In the genomic region with DNA sequence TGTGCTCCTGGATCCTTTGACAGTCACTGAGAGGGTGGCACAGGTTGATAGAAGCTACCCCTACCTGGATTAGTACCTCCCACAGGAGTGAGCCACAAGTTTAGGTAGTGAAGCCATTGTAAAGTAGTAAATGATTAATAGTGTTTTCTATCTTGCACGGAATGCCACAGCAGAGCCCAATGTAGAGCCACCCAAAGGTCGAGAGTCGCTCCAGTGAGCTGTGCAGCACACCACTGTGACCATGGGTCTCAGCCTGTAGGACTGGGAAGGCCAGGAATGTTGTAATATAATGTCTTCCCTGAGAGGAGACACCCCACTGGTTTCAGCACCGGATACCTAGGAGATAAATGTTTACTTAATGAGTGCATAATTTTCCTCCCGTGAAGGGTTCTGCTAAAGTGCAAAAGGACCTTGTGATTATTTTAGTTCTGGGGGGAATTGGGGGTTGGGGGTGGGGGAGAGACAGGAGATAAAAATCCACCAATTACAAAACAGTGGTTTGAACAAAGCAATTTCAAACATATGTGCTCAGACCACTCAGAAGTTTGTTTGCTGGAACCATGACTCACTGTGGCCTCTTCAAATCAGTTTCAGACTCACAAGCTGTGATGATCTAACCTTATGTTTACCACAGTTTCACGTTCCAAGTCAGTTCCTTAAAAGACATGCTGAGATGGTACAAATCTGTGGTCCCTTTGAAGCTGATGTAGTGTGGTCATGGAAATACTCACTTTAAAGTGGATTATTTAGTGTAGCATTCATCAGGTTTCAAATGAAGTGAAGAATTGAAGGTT, we compare ENCODE assay signal across 23 mouse cellular contexts. TPM values are rescaled to one million over a fixed set of nuclear protein-coding genes. Genes with fewer than 3 reads are reported as not detected.
DNase-seq lines count a peak whose midpoint lies in the region; ATAC-seq and TF ChIP-seq lines count a peak whose summit lies in the region.
"Had no signal": no experiment of that assay in that cellular context is flagged by ENCODE, and none has a peak within 500 bp of the region (broad histone marks: within the 10 kb centered on the region; RNA-seq: fewer than 3 reads in every experiment).

No protein-coding gene starts in this region.

- 60% methylated on average over 6 of the region's 6 CpGs for WGBS in kidney, embryonic 14.5 days
- WGBS in lung, adult 2 months: 67% methylated on average over 6 of the region's 6 CpGs

- no peak for TF ChIP-seq CTCF in lung, adult 2 months (IDR thresholded peaks at IDR 0.05; ENCODE audit: insufficient read depth, low read length)

- ATAC-seq in kidney, embryonic 14.5 days (ENCODE audit: low FRiP score, low TSS enrichment): peak; percentile 92
- ATAC-seq: forebrain, embryonic 15.5 days; midbrain, embryonic 16.5 days had no signal

- no peak overlapping the region for H3K27ac ChIP-seq in kidney, embryonic 14.5 days (ENCODE audit: low read depth, low read length)
- H3K27ac ChIP-seq: forebrain, embryonic 15.5 days; hindbrain, embryonic 12.5 days had no signal

- intact Hi-C loops in left cerebral cortex, postnatal 10 days (cut with DNase I): no loop called here
- intact Hi-C loops in left cerebral cortex, postnatal 25 days (cut with DNase I): no loop called here

- no peak for TF ChIP-seq POLR2A in lung, adult 2 months (IDR thresholded peaks at IDR 0.05; ENCODE audit: borderline replicate concordance, extremely low read depth, low read depth, low read length)

- no peak overlapping the region for H3K4me2 ChIP-seq in kidney, embryonic 14.5 days (replicated peaks; ENCODE audit: low read depth, low read length)
- H3K4me2 ChIP-seq: forebrain, embryonic 15.5 days; heart, embryonic 11.5 days; hindbrain, embryonic 12.5 days had no signal

- DNase-seq in kidney, adult 11 months: peak; percentile 17
- no peak for DNase-seq in kidney, adult 18-20 months
- peak; percentile 37 for DNase-seq in CD4-positive helper T cell, adult 2 months (ENCODE audit: low read depth, low spot score)
- DNase-seq in kidney, postnatal 4 days: peak; percentile 44 to 60
- DNase-seq in lung, adult 2 months: no peak
- DNase-seq in left cerebral cortex, postnatal 10 days (ENCODE audit: extremely low spot score in 1 of 2, low spot score in 2 of 2): no peak
- no peak for DNase-seq in left cerebral cortex, postnatal 25 days (ENCODE audit: low spot score in 2 of 2)
- DNase-seq: adrenal gland, postnatal 25 days; cerebellum, adult 18-20 months; cerebellum, postnatal 25 days; gastrocnemius, postnatal 36 days; heart, postnatal 10 days; left cerebral cortex, postnatal 4 days; liver; lung, adult 18-20 months; lung, postnatal 36 days; retina, postnatal 1 day had no signal

- H3K36me3 ChIP-seq in kidney, embryonic 14.5 days (ENCODE audit: control insufficient read depth, insufficient read depth, low read length): peaks cover 66% of the 10 kb centered on the region

- H3K4me1 ChIP-seq in kidney, embryonic 14.5 days (ENCODE audit: control insufficient read depth, insufficient read depth, low read length): no peaks in the 10 kb centered on the region
- no peaks in the 10 kb centered on the region for H3K4me1 ChIP-seq in lung, adult 2 months (ENCODE audit: control insufficient read depth, insufficient read depth, low read length)
- H3K4me1 ChIP-seq: forebrain, embryonic 15.5 days; hindbrain, embryonic 12.5 days had no signal

- H3K9me3 ChIP-seq in kidney, embryonic 14.5 days (ENCODE audit: control insufficient read depth, low read length): no peaks in the 10 kb centered on the region
- H3K9me3 ChIP-seq: forebrain, embryonic 15.5 days; hindbrain, embryonic 12.5 days had no signal

- H3K9ac ChIP-seq in kidney, embryonic 14.5 days (ENCODE audit: low read depth, low read length): no peak overlapping the region
- H3K9ac ChIP-seq: forebrain, embryonic 15.5 days; hindbrain, embryonic 12.5 days had no signal

- H3K4me3 ChIP-seq in kidney, embryonic 14.5 days (ENCODE audit: low read length): no peak overlapping the region
- H3K4me3 ChIP-seq in lung, adult 2 months (replicated peaks; ENCODE audit: extremely low read depth, low read depth, low read length): no peak overlapping the region
- H3K4me3 ChIP-seq: erythroblast, embryonic 14.5 days; forebrain, embryonic 15.5 days; hindbrain, embryonic 12.5 days had no signal

- no peaks in the 10 kb centered on the region for H3K27me3 ChIP-seq in kidney, embryonic 14.5 days (ENCODE audit: control insufficient read depth, insufficient read depth, low read length)
- H3K27me3 ChIP-seq: forebrain, embryonic 15.5 days; hindbrain, embryonic 12.5 days had no signal

RNA-seq across cellular contexts. Expression of gene Mtap, which starts 40.8 kb away (rescaled TPM):
- 63.9 and 91.2 TPM in 2 replicates for polyA plus RNA-seq in kidney, embryonic 14.5 days (2014; fragmentation: Nextera tagmentation; extraction: Ambion mirVana)
- 3.1 and 4.2 TPM in 2 replicates for polyA plus RNA-seq in lung, adult 2 months (2012; rRNA removed)
- total RNA-seq in left cerebral cortex, postnatal 10 days (2021): 10 to 100 TPM; 10.6 TPM
- 1 to 10 TPM; 9.3 to 9.8 TPM for total RNA-seq in left cerebral cortex, postnatal 25 days (2021)
- polyA plus RNA-seq: erythroblast, embryonic 14.5 days had no signal

Comparison
In these comparisons a context has a peak if more than half of its experiments do, and no peak if none do; other contexts are left out.
1. DNase-seq: peak in kidney, adult 11 months (single experiment), CD4-positive helper T cell, adult 2 months (single experiment) and kidney, postnatal 4 days (2 of 2); none in kidney, adult 18-20 months (single experiment), lung, adult 2 months (single experiment), left cerebral cortex, postnatal 10 days (0 of 2) and left cerebral cortex, postnatal 25 days (0 of 2).